Mouse (Mus musculus) thymus, adult 2 months (tissue): ENCODE results near the gene Slc18b1. TPM values are rescaled to one million over a fixed set of nuclear protein-coding genes. Genes with fewer than 3 reads are reported as not detected.

Experiments used
- DNase-seq: peaks from one replicate; pipeline ENCODE4 v3.0.0; 2021
- H3K27ac ChIP-seq: fragments of 200-500 bp; 2 replicates; pipeline ENCODE4 v1.5.1; 2012; ENCODE audit warnings: low read length, control low read depth; ENCODE audit not compliant: control insufficient read depth, insufficient read depth
- H3K27me3 ChIP-seq: fragments of 200-500 bp; 2 replicates; pipeline ENCODE4 v1.6.1; 2012; ENCODE audit warnings: mild to moderate bottlenecking, low read length, moderate library complexity, mixed read lengths; ENCODE audit not compliant: control insufficient read depth, insufficient read depth
- H3K36me3 ChIP-seq: fragments of 200-500 bp; 2 replicates; pipeline ENCODE4 v1.6.1; 2012; ENCODE audit warnings: mild to moderate bottlenecking, low read length, moderate library complexity; ENCODE audit not compliant: control insufficient read depth, insufficient read depth
- H3K4me1 ChIP-seq: fragments of 200-500 bp; replicated peaks from 2 replicates; pipeline ENCODE4 v1.6.1; 2012; ENCODE audit warnings: low read length; ENCODE audit not compliant: control insufficient read depth, insufficient read depth
- H3K4me3 ChIP-seq: fragments of 200-500 bp; 2 replicates; pipeline ENCODE4 v1.5.1; 2012; ENCODE audit warnings: mild to moderate bottlenecking, low read length, control low read depth, moderate library complexity; ENCODE audit not compliant: control insufficient read depth, insufficient read depth
- CTCF ChIP-seq: fragments of 200-500 bp; IDR thresholded peaks from 2 replicates; pipeline ENCODE4 v1.5.1; 2012; ENCODE audit warnings: mild to moderate bottlenecking, control low read depth, low read length, moderate library complexity, borderline replicate concordance; ENCODE audit not compliant: control insufficient read depth, poor library complexity, insufficient read depth; ENCODE audit errors: extremely low read depth
- POLR2A ChIP-seq: fragments of 200-500 bp; IDR thresholded peaks from 2 replicates; pipeline ENCODE4 v1.6.1; 2012; ENCODE audit warnings: mild to moderate bottlenecking, low read length, control low read depth, moderate library complexity; ENCODE audit not compliant: control insufficient read depth, poor library complexity, insufficient read depth; ENCODE audit errors: extremely low read depth
- WGBS: fragments of 180-500 bp; shearing (Covaris S2); methylation state at CpG from one replicate; pipeline ENCODE4 v1.1.7; 2018; 5-methylcytosine and 5-hydroxymethylcytosine counted together
- polyA plus RNA-seq: library from polyadenylated mRNA; depleted of rRNA; stranded (reverse); fragments of >200 nt; gene quantifications from 2 replicates; pipeline ENCODE4 v1.2.3, GENCODE M21; 2012

The Slc18b1 gene
- polyA plus RNA-seq, 1 experiment = 1.8 TPM

DNA sequence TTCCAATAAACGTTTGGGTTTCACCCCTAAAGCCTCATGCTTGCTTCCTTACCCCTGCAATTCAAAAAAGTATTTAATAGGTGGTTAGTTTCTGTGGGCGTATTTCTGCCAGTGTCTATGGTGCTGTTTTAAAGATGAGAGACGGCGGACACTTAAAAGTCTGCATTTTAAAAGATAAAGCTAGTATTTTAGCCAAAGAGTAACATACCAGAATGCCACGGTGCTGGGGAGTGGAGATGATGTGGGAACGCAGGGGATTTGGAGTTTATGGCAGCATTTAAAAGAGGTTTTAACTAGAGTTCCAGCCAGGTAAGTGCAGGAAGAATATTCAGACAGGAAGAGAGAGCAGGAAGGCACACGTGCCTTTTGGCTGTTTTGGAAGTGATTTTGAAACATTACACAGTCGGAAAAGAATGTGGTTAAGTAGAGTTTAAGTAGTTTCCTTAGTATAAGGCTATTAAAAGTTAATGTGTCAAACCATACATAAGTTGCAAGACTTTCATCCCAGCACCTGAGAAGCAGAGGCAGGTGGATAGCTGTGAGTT is 8.7 kb upstream of the Slc18b1 start:
- no peaks in the 10 kb centered on the region for H3K27me3 ChIP-seq
- H3K36me3 ChIP-seq = peaks cover 19% of the 10 kb centered on the region
- H3K4me3 ChIP-seq = no peak overlapping the region
- peaks cover 7% of the 10 kb centered on the region for H3K4me1 ChIP-seq
- no peak for TF ChIP-seq CTCF
- no peak for TF ChIP-seq POLR2A
- H3K27ac ChIP-seq = no peak overlapping the region
- 3% methylated on average over 8 of the region's 8 CpGs for WGBS
- no peak for DNase-seq

DNA sequence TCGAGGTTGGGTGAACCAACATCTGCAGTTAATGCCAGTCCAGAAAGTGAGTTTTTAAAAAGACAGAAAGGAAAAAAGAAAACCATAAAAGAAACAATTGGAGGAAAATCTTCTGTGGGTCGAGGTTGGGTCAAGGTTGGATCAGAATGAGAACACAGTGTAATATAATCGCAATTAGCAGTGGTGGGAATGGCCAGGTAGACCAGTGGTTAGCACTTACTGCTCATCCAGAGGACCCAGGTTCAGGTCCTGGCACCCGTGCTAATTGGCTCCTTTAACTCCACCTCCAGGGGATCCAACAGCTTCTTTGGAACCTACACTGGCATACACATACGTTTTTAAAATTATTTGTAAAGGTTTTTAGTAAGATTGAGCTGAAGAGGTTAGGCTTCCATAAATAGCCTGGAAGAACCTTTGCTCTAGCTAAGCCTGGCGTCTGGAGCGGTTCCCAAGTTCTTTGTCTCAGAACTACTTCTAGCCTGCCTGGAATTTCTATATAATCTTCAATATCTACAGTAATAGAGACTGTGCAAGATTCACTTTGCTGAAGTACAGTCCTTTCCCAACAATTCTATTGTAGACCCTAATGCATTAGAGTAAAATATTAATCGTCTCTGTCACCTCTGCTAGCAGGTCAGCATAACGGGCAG is 790 bp upstream of the Slc18b1 start:
- no peak for TF ChIP-seq POLR2A
- TF ChIP-seq CTCF = no peak
- WGBS = 86% methylated on average over 9 of the region's 9 CpGs
- H3K27ac ChIP-seq = no peak overlapping the region
- H3K36me3 ChIP-seq = no peaks in the 10 kb centered on the region
- no peaks in the 10 kb centered on the region for H3K27me3 ChIP-seq
- no peaks in the 10 kb centered on the region for H3K4me1 ChIP-seq
- H3K4me3 ChIP-seq = no peak overlapping the region
- no peak for DNase-seq

GRCm38 (mm10) chr10:23797606-23798005 is 820 bp downstream of the Slc18b1 start:
- H3K27me3 ChIP-seq = no peaks in the 10 kb centered on the region
- no peak for DNase-seq
- H3K4me3 ChIP-seq = no peak overlapping the region
- TF ChIP-seq CTCF = no peak
- TF ChIP-seq POLR2A = no peak
- no peak overlapping the region for H3K27ac ChIP-seq
- no peaks in the 10 kb centered on the region for H3K4me1 ChIP-seq
- H3K36me3 ChIP-seq = no peaks in the 10 kb centered on the region
- 45% methylated on average over 3 of the region's 3 CpGs for WGBS

- no peak for DNase-seq
- Histone ChIP-seq H3K36me3 (no peaks in the 10 kb centered on the region), H3K27ac (no peak overlapping the region), H3K4me1 (no peaks in the 10 kb centered on the region), H3K4me3 (no peak overlapping the region), H3K27me3 (no peaks in the 10 kb centered on the region)
- TF ChIP-seq CTCF (no peak), POLR2A (no peak)
- WGBS = 92% methylated on average over 1 of the region's 1 CpGs
Observed at GRCm38 (mm10) chr10:23798142-23798541, 1.4 kb downstream of the Slc18b1 start.

DNA sequence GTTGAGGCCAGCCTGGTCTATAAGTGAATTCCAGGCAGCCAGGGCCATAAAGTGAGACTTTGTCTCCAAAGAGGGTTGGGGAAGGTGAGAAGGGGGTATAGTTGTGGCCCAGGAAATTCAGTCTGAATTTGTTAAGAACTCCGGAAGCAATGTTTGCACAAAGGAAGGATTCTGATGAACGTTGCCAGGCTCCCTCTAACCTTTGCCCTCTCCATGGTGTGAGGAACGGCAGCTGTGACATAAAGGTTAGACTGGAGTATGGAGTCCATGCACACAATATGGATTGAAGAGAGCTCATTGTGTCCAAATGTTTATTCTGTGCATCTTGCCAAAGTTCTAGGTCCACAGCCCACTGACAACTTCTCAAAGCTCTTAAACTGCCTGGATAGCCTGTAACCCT is 3.1 kb downstream of the Slc18b1 start:
- DNase-seq = no peak
- no peak overlapping the region for H3K27ac ChIP-seq
- H3K4me3 ChIP-seq = no peak overlapping the region
- no peaks in the 10 kb centered on the region for H3K27me3 ChIP-seq
- no peaks in the 10 kb centered on the region for H3K4me1 ChIP-seq
- H3K36me3 ChIP-seq = no peaks in the 10 kb centered on the region
- 95% methylated on average over 3 of the region's 3 CpGs for WGBS
- TF ChIP-seq POLR2A (no peak), CTCF (no peak)

DNA sequence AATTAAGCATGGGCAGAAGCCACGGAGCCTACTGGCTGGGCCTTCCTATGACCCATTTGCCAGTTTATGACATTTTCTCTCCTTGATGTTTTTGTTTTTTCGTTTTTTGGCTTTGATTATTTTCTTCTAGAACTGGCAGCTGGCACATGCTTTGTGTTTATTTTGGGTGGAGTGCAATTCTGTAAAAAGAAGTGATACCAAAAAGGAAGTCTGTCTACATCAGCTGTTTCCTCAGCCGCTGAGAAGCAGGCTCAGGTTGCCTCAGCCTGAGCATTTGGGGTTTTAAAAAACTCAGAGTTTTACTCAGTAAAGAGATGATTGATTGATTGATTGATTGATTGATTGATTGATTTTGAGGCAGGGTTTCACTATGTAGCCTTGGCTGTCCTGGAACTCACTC is 6.1 kb downstream of the Slc18b1 start:
- TF ChIP-seq POLR2A (no peak), CTCF (no peak)
- Histone ChIP-seq H3K4me3 (no peak overlapping the region), H3K27ac (no peak overlapping the region), H3K4me1 (no peaks in the 10 kb centered on the region), H3K36me3 (no peaks in the 10 kb centered on the region), H3K27me3 (no peaks in the 10 kb centered on the region)
- 22% methylated on average over 3 of the region's 3 CpGs for WGBS
- no peak for DNase-seq

GRCm38 (mm10) chr10:23804665-23805064 is 7.9 kb downstream of the Slc18b1 start:
- 94% methylated on average over 3 of the region's 3 CpGs for WGBS
- TF ChIP-seq CTCF (no peak), POLR2A (no peak)
- Histone ChIP-seq H3K4me1 (no peaks in the 10 kb centered on the region), H3K27ac (no peak overlapping the region), H3K4me3 (no peak overlapping the region), H3K27me3 (no peaks in the 10 kb centered on the region), H3K36me3 (no peaks in the 10 kb centered on the region)
- no peak for DNase-seq
